Mouse (Mus musculus) testis, postnatal 14 days (tissue): ENCODE data around the gene Mgmt.

ENCODE experiments used
- DNase-seq: peaks from one replicate; pipeline ENCODE4 v3.0.0; 2021; ENCODE audit warnings: low spot score

Mgmt gene

GRCm38 (mm10) chr7:136912901-136913300 lies 18.5 kb downstream of the Mgmt start:
- DNase-seq: no peak

GRCm38 (mm10) chr7:136916021-136916420 lies 21.6 kb downstream of the Mgmt start:
- DNase-seq: no peak

- DNase-seq: no peak
Observed at GRCm38 (mm10) chr7:136920976-136921755, 26.8 kb downstream of the Mgmt start.

- DNase-seq: no peak
Observed at GRCm38 (mm10) chr7:136922230-136922629, 27.8 kb downstream of the Mgmt start.

DNA sequence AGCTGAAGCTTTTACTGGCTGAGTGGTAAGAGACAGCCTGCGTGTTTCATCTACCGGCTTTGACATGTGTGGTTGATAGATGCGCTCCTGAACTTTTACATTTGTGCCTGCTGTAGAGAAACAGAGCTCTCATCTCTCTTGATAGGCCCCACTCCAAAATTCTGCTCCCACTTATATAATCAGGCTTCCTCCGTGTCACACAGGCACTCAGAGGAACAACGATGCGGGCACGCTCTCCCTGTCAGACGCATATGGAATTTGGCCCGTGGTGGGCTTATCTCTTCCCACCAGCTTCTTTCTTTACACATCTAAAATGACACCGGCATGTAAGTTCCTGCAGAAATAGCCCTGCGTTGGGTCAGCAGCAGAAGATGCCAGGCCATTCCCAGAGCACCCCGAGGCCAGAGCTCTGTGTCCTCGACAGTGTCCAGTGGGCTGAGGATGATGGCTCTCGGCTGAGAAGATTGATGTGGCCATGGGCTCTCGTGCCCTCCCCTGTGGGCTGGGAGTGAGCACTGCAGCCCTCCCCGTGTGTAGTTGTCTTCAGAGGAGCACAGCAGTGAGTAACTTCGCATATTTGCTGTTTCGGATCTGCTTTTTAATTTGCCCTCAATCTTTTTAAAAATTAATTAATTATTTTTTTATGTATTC lies 30.3 kb downstream of the Mgmt start:
- DNase-seq: no peak

- DNase-seq: no peak
Observed at GRCm38 (mm10) chr7:136926178-136926577, 31.8 kb downstream of the Mgmt start.

GRCm38 (mm10) chr7:136930451-136930850 lies 36.0 kb downstream of the Mgmt start:
- no peak for DNase-seq

DNA sequence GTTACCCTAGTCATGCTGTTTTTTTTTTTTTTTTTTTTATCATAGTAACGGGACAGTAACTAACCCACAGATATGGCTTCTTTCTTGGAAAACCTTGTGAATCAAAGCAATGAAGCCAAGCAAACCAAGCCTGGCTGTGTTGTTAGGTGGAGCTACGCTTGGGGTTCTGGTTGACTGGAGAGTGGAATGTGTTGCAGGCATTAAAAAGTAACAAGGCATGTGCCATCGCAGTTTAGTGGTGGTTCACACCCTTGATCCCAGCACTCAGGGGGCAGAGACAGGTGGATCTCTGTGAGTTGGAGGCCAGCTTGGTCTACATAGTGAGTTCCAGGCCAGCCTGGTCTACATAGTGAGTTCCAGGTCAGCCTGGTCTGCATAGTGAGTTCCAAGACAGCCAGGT lies 39.0 kb downstream of the Mgmt start:
- DNase-seq: no peak

GRCm38 (mm10) chr7:136934336-136934735 lies 39.9 kb downstream of the Mgmt start:
- no peak for DNase-seq

- DNase-seq: no peak
Observed at GRCm38 (mm10) chr7:136934784-136935183, 40.4 kb downstream of the Mgmt start.

- DNase-seq: no peak
Observed at GRCm38 (mm10) chr7:136938371-136938770, 44.0 kb downstream of the Mgmt start.

DNA sequence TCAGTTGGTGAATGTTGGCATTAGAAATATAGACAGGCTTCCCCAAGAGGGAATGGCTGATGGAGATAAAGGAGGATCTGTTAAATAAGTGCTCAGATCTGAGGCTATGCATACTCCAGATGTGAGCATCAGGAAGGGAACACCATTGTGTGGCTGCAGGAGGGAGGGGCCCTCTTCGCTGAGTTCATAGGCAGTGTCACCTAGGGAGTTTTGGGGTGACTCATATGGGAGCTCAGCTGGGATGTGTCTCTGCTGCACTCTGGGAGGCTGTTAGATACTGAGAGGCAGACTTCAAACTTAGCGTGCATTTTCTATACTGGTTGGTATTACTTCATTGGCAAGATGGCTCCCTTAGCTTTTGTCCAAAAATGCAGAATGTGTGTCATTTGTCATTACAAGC lies 48.0 kb downstream of the Mgmt start:
- no peak for DNase-seq

- DNase-seq: no peak
Observed at GRCm38 (mm10) chr7:136943886-136944285, 49.5 kb downstream of the Mgmt start.

DNA sequence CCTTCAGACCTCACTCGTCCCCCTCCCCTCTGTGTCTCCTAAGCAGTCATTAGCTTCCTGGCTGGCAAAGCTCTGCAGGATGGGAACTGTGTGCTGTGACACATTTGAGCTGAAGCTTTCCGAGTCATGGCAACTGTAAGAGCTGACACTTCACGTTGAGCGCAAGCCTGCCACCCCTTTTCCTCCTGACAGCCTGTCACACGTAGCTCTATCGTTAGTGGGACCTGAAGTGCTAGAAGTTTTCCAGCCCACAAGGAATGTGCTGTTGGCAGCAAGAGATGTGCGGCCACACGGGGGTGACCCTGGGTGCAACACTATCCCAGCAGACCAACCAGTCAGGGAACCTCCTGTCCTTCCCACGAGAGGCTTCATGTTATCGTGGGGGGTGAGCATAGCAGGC lies 51.3 kb downstream of the Mgmt start:
- no peak for DNase-seq

GRCm38 (mm10) chr7:136946131-136946530 lies 51.7 kb downstream of the Mgmt start:
- DNase-seq: no peak

DNA sequence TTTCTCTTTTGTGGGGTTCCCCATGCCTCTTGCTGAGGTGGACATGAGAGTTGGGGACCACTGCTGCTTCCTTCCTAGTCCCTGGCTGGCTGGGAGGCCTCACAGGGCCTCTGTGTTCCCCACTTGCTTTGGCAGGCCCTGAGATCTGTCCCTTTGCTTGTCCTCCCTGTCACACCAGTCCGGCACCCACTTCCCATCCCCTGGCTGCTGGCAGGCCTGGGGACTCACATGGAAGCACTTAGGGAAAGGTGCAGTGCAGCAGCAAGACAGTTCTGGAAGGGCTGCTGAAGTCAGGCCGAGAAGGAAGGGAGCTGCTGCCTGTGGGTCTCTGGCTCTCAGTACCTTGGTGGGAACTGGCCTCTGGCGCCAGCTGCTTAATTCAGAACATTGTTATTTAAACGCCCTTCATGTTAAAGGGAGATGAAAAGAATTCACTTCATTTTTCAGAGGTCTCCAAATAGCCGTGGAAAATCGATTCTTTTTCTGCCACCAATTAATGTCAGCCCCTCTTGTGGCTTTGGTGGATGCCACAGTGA lies 53.9 kb downstream of the Mgmt start:
- no peak for DNase-seq

DNA sequence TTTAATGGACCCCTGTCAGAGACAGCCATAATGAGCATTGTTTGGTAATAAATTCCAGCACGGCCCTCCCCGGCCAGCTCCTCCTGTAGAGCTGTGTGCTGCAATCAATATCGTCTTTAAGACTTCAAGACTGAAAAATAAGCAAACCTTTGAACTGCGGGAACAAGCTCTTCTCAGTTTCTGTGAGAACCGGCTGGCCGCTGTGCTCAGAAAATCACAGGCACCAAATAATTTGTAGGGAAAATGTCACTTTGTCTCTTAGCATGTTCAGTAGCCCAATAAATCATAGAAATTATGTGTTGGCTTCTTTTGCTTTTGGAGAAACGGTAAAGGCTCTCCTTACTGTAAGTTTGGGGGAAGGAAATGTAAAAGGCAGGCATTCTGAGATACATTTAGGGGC lies 58.2 kb downstream of the Mgmt start:
- DNase-seq: no peak

GRCm38 (mm10) chr7:136953251-136953650 lies 58.8 kb downstream of the Mgmt start:
- DNase-seq: no peak

DNA sequence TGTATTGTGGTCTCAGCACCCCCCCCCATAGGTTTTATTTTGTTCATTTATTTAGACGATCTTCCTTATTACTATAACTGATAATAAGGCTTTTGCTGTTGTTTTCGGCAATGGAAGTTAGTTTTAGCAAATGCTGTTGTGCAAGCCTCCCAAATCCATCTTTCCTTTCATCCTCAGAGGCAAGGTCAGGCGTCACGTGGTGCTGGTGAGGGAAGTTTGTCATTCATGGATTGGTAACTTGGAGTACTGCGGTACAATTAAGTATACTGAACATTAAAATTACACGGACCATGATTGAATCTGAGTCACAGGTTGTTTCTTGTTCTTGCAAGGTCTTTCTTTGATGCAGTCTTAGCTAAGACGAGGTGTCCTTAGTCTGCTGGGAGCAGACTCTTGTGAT lies 77.9 kb downstream of the Mgmt start:
- no peak for DNase-seq

DNA sequence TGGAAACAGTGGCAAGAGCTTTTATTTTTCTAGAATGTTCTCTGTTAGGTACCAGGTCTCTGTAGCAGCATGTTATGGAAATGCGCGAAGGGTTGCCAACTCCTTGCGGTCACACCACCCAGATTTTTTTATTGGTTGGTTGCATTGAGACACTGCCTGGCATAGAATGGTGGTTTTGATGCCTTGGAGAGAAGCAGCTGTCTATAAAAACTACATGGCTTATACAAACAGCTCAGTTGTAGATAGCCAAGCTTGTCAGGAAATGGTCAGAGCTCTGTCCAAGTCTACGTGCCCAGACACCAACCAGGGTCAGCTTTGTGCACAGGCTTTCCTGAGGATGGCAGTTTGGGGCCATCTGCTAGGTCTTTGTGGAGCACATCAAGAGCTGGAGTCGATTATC lies 80.6 kb downstream of the Mgmt start:
- DNase-seq: no peak

- no peak for DNase-seq
Observed at GRCm38 (mm10) chr7:136997456-136997855, 103.0 kb downstream of the Mgmt start.

DNA sequence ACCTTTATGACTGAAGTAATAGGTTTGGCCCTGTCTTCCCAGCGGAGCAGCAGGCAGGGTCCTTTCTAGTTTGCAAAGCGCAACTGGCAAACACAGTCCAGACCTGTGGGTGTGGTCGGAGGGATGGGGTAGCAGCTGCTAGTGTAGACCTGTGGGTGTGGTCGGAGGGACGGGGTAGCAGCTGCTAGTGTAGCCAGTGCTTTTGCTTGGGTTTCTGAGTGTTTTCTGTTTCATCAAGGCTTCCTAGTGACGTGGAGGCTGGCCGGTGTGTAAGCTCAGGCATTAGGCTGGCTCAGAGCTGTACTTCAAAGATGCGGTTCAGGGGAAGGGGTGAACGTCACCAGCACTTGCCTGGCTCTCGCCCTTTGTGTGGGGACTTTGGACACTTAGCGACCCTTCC lies 106.3 kb downstream of the Mgmt start:
- DNase-seq: no peak

- DNase-seq: no peak
Observed at GRCm38 (mm10) chr7:137001215-137001614, 106.8 kb downstream of the Mgmt start.

DNA sequence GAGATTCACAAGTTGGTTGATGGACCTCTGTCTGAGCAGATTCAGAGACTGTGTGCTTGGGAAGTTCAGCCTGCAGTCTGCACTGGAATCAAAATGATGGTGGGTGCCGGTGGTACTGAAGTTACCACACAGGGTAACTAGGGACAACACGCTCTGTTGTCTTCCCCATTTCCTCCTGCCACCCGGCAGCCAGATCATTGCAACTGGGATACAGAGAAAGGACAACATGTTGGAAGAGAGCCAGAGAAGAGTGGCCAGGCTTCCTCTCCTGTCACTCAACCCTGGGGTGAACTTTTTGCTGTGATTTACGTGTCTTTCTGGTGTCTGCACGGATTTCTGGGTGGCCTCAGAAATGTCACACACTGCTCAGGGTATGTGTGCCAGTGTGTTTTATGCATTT lies 107.4 kb downstream of the Mgmt start:
- DNase-seq: no peak
